ENCODE assay signal across 8 mouse cellular contexts in genomic region chr11:120932564-120933398, GRCm38 (mm10). TPM values are rescaled to one million over a fixed set of nuclear protein-coding genes. Genes with fewer than 3 reads are reported as not detected.
DNase-seq lines count a peak whose midpoint lies in the region; ATAC-seq and TF ChIP-seq lines count a peak whose summit lies in the region.

Ccdc57 (minus strand) TSS chr11:120932872.

- no peak for TF ChIP-seq CTCF in liver, embryonic 14.5 days (IDR thresholded peaks at IDR 0.05; ENCODE audit: low read depth)
- TF ChIP-seq CTCF in stomach, postnatal 0 days (IDR thresholded peaks at IDR 0.05; ENCODE audit: low read depth) = no peak

- peak within 1 kb of the TSS; percentile 81 for H3K9ac ChIP-seq in heart, embryonic 14.5 days (ENCODE audit: low read length)
- H3K9ac ChIP-seq in liver, embryonic 14.5 days (replicated peaks) = peak within 1 kb of the TSS; percentile 77
- peak within 1 kb of the TSS; percentile 73 for H3K9ac ChIP-seq in neural tube, embryonic 11.5 days (ENCODE audit: low read length)
- peak within 1 kb of the TSS; percentile 70 for H3K9ac ChIP-seq in stomach, postnatal 0 days (ENCODE audit: low read length)

- H3K4me1 ChIP-seq in brown adipose tissue, adult 24 weeks (ENCODE audit: control insufficient read depth, insufficient read depth, insufficient read length, low read length) = peaks cover 6% of the 10 kb centered on the region; the same call in 1 of the 2 replicates
- H3K4me1 ChIP-seq in heart, embryonic 14.5 days (ENCODE audit: control insufficient read depth in 2 of 2, insufficient read depth in 2 of 2, low read length in 2 of 2) = peaks cover 4 to 6% of the 10 kb centered on the region in 2 experiments; a peak in 3 of 4 replicates
- peaks cover 10 to 13% of the 10 kb centered on the region in 2 experiments for H3K4me1 ChIP-seq in liver, embryonic 14.5 days (replicated peaks; ENCODE audit: control insufficient read depth in 2 of 2, insufficient read depth in 2 of 2, low read length in 1 of 2)
- H3K4me1 ChIP-seq in neural tube, embryonic 11.5 days (ENCODE audit: control insufficient read depth, insufficient read depth, low read length) = no peaks in the 10 kb centered on the region
- no peaks in the 10 kb centered on the region for H3K4me1 ChIP-seq in stomach, postnatal 0 days (replicated peaks; ENCODE audit: control insufficient read depth, insufficient read depth)

- 0 out of 2 replicates have a peak, but pooled peaks cover 3% of the 10 kb centered on the region for H3K9me3 ChIP-seq in heart, embryonic 14.5 days (ENCODE audit: control insufficient read depth, low read length)
- no peaks in the 10 kb centered on the region; the same call in 1 of the 2 replicates for H3K9me3 ChIP-seq in liver, embryonic 14.5 days (ENCODE audit: control insufficient read depth, low read length)
- no peaks in the 10 kb centered on the region for H3K9me3 ChIP-seq in neural tube, embryonic 11.5 days (ENCODE audit: control insufficient read depth, low read length)
- H3K9me3 ChIP-seq in stomach, postnatal 0 days (ENCODE audit: control insufficient read depth, low read length) = no peaks in the 10 kb centered on the region

- 9% methylated on average over 44 of the region's 44 CpGs for WGBS in heart, embryonic 14.5 days
- 9% methylated on average over 44 of the region's 44 CpGs for WGBS in liver, embryonic 14.5 days (ENCODE audit: insufficient replicate concordance)
- WGBS in neural tube, embryonic 11.5 days = 9% methylated on average over 44 of the region's 44 CpGs
- WGBS in stomach, postnatal 0 days = 10% methylated on average over 44 of the region's 44 CpGs

- peak; percentile 95 for ATAC-seq in CD4-positive, CD25-positive, alpha-beta regulatory T cell, adult 4 months
- peak; percentile 81 for ATAC-seq in heart, embryonic 14.5 days (ENCODE audit: insufficient number of reproducible peaks, insufficient read depth, low FRiP score, low read depth)
- ATAC-seq in liver, embryonic 14.5 days (ENCODE audit: insufficient read depth) = peak; percentile 88
- ATAC-seq in neural tube, embryonic 11.5 days (ENCODE audit: insufficient read depth, low FRiP score, low TSS enrichment) = peak; percentile 79
- ATAC-seq in stomach, postnatal 0 days (ENCODE audit: low FRiP score, low TSS enrichment) = peak; percentile 93

- peak; percentile 56 for DNase-seq in fibroblast of lung, adult 2 months (ENCODE audit: low read depth)
- peak; percentile 91 to 93 for DNase-seq in kidney, postnatal 25 days
- DNase-seq in liver, embryonic 14.5 days (ENCODE audit: low read depth in 3 of 3, low spot score in 3 of 3) = peak; percentile 81 to 84 (median 81)
- peak; percentile 91 for DNase-seq in neural tube, embryonic 11.5 days (ENCODE audit: low spot score)
- peak; percentile 87 for DNase-seq in stomach, postnatal 0 days (ENCODE audit: low spot score)

- TF ChIP-seq EP300 in liver, embryonic 14.5 days (IDR thresholded peaks at IDR 0.05; ENCODE audit: low read depth) = no peak
- no peak for TF ChIP-seq EP300 in stomach, postnatal 0 days (optimal IDR thresholded peaks at IDR 0.05)

- peak within 1 kb of the TSS; percentile 88 for H3K4me3 ChIP-seq in brown adipose tissue, adult 24 weeks (ENCODE audit: insufficient read depth, low read depth, low read length)
- H3K4me3 ChIP-seq in heart, embryonic 14.5 days (ENCODE audit: control insufficient read depth in 1 of 2, insufficient read depth in 1 of 2, low read depth in 1 of 2, low read length in 2 of 2) = peak within 1 kb of the TSS; percentile 84 to 91
- peak within 1 kb of the TSS; percentile 81 to 87 for H3K4me3 ChIP-seq in liver, embryonic 14.5 days (ENCODE audit: insufficient read depth in 1 of 2, low read depth in 2 of 2, low read length in 2 of 2)
- peak within 1 kb of the TSS; percentile 63 for H3K4me3 ChIP-seq in neural tube, embryonic 11.5 days (ENCODE audit: low read depth, low read length)
- H3K4me3 ChIP-seq in stomach, postnatal 0 days (ENCODE audit: low read depth, low read length) = peak within 1 kb of the TSS; percentile 65

- no peak within 1 kb of the TSS for H3K27ac ChIP-seq in brown adipose tissue, adult 24 weeks (replicated peaks; ENCODE audit: low read depth, low read length)
- H3K27ac ChIP-seq in heart, embryonic 14.5 days (replicated peaks in 1 of 2; ENCODE audit: control insufficient read depth in 1 of 2, insufficient read depth in 1 of 2, low read depth in 2 of 2, low read length in 2 of 2) = peak within 1 kb of the TSS in 1 of 2 experiments; percentile 28; a peak in 1 of 4 replicates
- H3K27ac ChIP-seq in liver, embryonic 14.5 days = peak within 1 kb of the TSS; percentile 60
- H3K27ac ChIP-seq in neural tube, embryonic 11.5 days (ENCODE audit: low read depth, low read length) = no peak within 1 kb of the TSS
- peak within 1 kb of the TSS; percentile 45; the same call in 1 of the 2 replicates for H3K27ac ChIP-seq in stomach, postnatal 0 days (replicated peaks)

- no peaks in the 10 kb centered on the region for H3K36me3 ChIP-seq in heart, embryonic 14.5 days (ENCODE audit: control insufficient read depth, insufficient read depth, low read length)
- H3K36me3 ChIP-seq in liver, embryonic 14.5 days (replicated peaks; ENCODE audit: control insufficient read depth, insufficient read depth, low read depth) = no peaks in the 10 kb centered on the region
- H3K36me3 ChIP-seq in neural tube, embryonic 11.5 days (ENCODE audit: control insufficient read depth, insufficient read depth, low read length) = no peaks in the 10 kb centered on the region
- H3K36me3 ChIP-seq in stomach, postnatal 0 days (ENCODE audit: control insufficient read depth, insufficient read depth, low read length) = no peaks in the 10 kb centered on the region

- no peaks in the 10 kb centered on the region for H3K27me3 ChIP-seq in heart, embryonic 14.5 days (ENCODE audit: control insufficient read depth, insufficient read depth, low read length)
- no peaks in the 10 kb centered on the region for H3K27me3 ChIP-seq in liver, embryonic 14.5 days (ENCODE audit: control insufficient read depth, insufficient read depth, low read length)
- H3K27me3 ChIP-seq in neural tube, embryonic 11.5 days (ENCODE audit: control insufficient read depth, insufficient read depth, low read length) = no peaks in the 10 kb centered on the region
- no peaks in the 10 kb centered on the region for H3K27me3 ChIP-seq in stomach, postnatal 0 days (ENCODE audit: control insufficient read depth, insufficient read depth, low read length)

- peak within 1 kb of the TSS; percentile 90 for H3K4me2 ChIP-seq in heart, embryonic 14.5 days (ENCODE audit: low read length)
- H3K4me2 ChIP-seq in liver, embryonic 14.5 days (ENCODE audit: low read depth) = peak within 1 kb of the TSS; percentile 80
- H3K4me2 ChIP-seq in neural tube, embryonic 11.5 days (ENCODE audit: low read depth) = peak within 1 kb of the TSS; percentile 61
- peak within 1 kb of the TSS; percentile 80 for H3K4me2 ChIP-seq in stomach, postnatal 0 days (replicated peaks; ENCODE audit: low read depth)

RNA-seq across cellular contexts. Expression of gene Ccdc57, which starts in this region (rescaled TPM):
- polyA plus RNA-seq in CD4-positive, CD25-positive, alpha-beta regulatory T cell, adult 4 months (2017; shearing (Covaris generic)) = 1 to 10 TPM in 1 of 2 experiments, under 1 TPM in 1; 0.12 to 1.1 TPM
- 7.1 and 11.1 TPM in 2 replicates for polyA plus RNA-seq in brown adipose tissue, adult 24 weeks (2012; ENCODE audit: insufficient read depth, insufficient read length, missing spikeins)
- 4.2 and 4.8 TPM in 2 replicates for polyA plus RNA-seq in heart, embryonic 14.5 days (2014; fragmentation: Nextera tagmentation; extraction: Ambion mirVana)
- polyA plus RNA-seq in liver, embryonic 14.5 days (2012; rRNA removed) = 1.2 and 1.4 TPM in 2 replicates
- polyA plus RNA-seq in liver, embryonic 14.5 days (2014; fragmentation: Nextera tagmentation; extraction: Ambion mirVana) = 1.3 and 1.4 TPM in 2 replicates
- 4.6 and 5.8 TPM in 2 replicates for polyA plus RNA-seq in neural tube, embryonic 11.5 days (2014; fragmentation: Nextera tagmentation; extraction: Ambion mirVana)
- 1.1 and 1.4 TPM in 2 replicates for polyA plus RNA-seq in stomach, postnatal 0 days (2015; fragmentation: Nextera tagmentation; extraction: Ambion mirVana)

Comparison
In these comparisons a context has a peak if more than half of its experiments do, and no peak if none do; other contexts are left out.
1. H3K27ac ChIP-seq: peak in liver, embryonic 14.5 days (single experiment) and stomach, postnatal 0 days (single experiment); none in brown adipose tissue, adult 24 weeks (single experiment) and neural tube, embryonic 11.5 days (single experiment).
2. Peak in every context shown above with its lines, with median percentiles within 50 percentile points of each other: ATAC-seq, H3K4me3 ChIP-seq, DNase-seq, H3K4me2 ChIP-seq and H3K9ac ChIP-seq.